In the genomic region with DNA sequence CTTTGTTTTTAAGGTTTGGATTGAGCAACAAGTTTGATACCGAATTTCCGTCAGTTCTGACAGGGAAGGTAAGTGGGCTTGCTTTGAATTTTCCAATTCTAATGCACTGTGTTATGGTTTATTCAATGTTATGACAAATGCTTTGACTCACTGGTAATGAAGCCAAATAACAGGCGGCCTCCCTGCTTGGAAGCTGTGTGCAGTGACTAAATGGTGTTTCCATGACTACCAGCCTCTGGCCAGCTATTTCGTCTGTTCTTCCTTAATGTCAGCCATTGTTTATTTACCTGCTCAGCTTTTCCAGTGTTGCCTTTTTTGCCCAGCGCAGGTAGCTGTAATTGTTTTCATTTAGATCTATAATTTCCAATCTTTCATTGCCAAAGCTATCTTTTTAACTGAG, we compare ENCODE assay signal across 14 mouse cellular contexts. TPM values are rescaled to one million over a fixed set of nuclear protein-coding genes. Genes with fewer than 3 reads are reported as not detected.
DNase-seq lines count a peak whose midpoint lies in the region; ATAC-seq lines count a peak whose summit lies in the region.
"Had no signal": no experiment of that assay in that cellular context is flagged by ENCODE, and none has a peak within 500 bp of the region (broad histone marks: within the 10 kb centered on the region; RNA-seq: fewer than 3 reads in every experiment).

No protein-coding gene starts in this region.

- no peak overlapping the region for H3K4me2 ChIP-seq in heart, embryonic 11.5 days
- H3K4me2 ChIP-seq: heart, embryonic 13.5 days; intestine, embryonic 15.5 days had no signal

- no peak overlapping the region for H3K27ac ChIP-seq in heart, embryonic 11.5 days (ENCODE audit: low read depth, low read length)
- H3K27ac ChIP-seq: heart, embryonic 13.5 days; intestine, embryonic 15.5 days; liver, embryonic 14.5 days had no signal

- peak; percentile 34 for DNase-seq in embryo, embryonic 10 days (ENCODE audit: low spot score)
- DNase-seq in embryo, embryonic 9.5 days (ENCODE audit: extremely low spot score): no peak
- DNase-seq in layer of hippocampus, adult 8-10 months (ENCODE audit: low spot score in 2 of 2): peak; percentile 7 to 18
- DNase-seq in layer of hippocampus, adult 9-10 months (ENCODE audit: low spot score): no peak
- peak; percentile 50 for DNase-seq in 3134 (ENCODE audit: extremely low read depth, insufficient read length, low spot score)
- peak; percentile 2 for DNase-seq in adrenal gland, postnatal 25 days
- DNase-seq: thymus, postnatal 25 days had no signal

- no peaks in the 10 kb centered on the region for H3K4me1 ChIP-seq in heart, embryonic 11.5 days (ENCODE audit: control insufficient read depth, insufficient read depth, low read length)
- H3K4me1 ChIP-seq: heart, embryonic 13.5 days; intestine, embryonic 15.5 days had no signal

- WGBS in heart, embryonic 11.5 days (ENCODE audit: insufficient replicate concordance): 65% methylated on average over 5 of the region's 5 CpGs

- H3K9me3 ChIP-seq in heart, embryonic 11.5 days (replicated peaks; ENCODE audit: control insufficient read depth, low read length): no peaks in the 10 kb centered on the region
- H3K9me3 ChIP-seq: heart, embryonic 13.5 days; intestine, embryonic 15.5 days had no signal

- no peak overlapping the region for H3K9ac ChIP-seq in heart, embryonic 11.5 days (ENCODE audit: low read depth, low read length)
- H3K9ac ChIP-seq: heart, embryonic 13.5 days; intestine, embryonic 15.5 days; liver, embryonic 14.5 days had no signal

- ATAC-seq in heart, embryonic 11.5 days (replicated peaks; ENCODE audit: insufficient number of reproducible peaks, low FRiP score, low TSS enrichment): no peak
- no peak for ATAC-seq in activated CD4-positive, CD25-positive, alpha-beta regulatory T cell, adult 4 months
- ATAC-seq: intestine, embryonic 15.5 days had no signal

- peaks cover 2% of the 10 kb centered on the region; the same call in 1 of the 2 replicates for H3K27me3 ChIP-seq in heart, embryonic 11.5 days (ENCODE audit: control insufficient read depth, insufficient read depth, low read length)
- H3K27me3 ChIP-seq: intestine, embryonic 15.5 days had no signal

- no peaks in the 10 kb centered on the region for H3K36me3 ChIP-seq in heart, embryonic 11.5 days (ENCODE audit: control insufficient read depth, insufficient read depth, low read length)
- H3K36me3 ChIP-seq: heart, embryonic 13.5 days; intestine, embryonic 15.5 days had no signal

- no peak overlapping the region for H3K4me3 ChIP-seq in heart, embryonic 11.5 days (ENCODE audit: low read depth, low read length)
- H3K4me3 ChIP-seq: heart, embryonic 13.5 days; intestine, embryonic 15.5 days had no signal

RNA-seq across cellular contexts. Expression of a gene that starts 9.9 kb away (rescaled TPM):
- 10 to 100 TPM; 18.3 to 24.2 (median 23.2) TPM for total RNA-seq in layer of hippocampus, adult 8-10 months (2022)
- 6.1 and 6.9 TPM in 2 replicates for total RNA-seq in adrenal gland, postnatal 25 days (2021)
- polyA plus RNA-seq in heart, embryonic 11.5 days (2014; fragmentation: Nextera tagmentation; extraction: Ambion mirVana): 3.9 and 4.7 TPM in 2 replicates
- polyA plus RNA-seq in activated CD4-positive, CD25-positive, alpha-beta regulatory T cell, adult 4 months (2017; shearing (Covaris generic)): 1 to 10 TPM; 2.4 to 3.4 TPM
- total RNA-seq: megakaryocyte-erythroid progenitor cell, adult 5-6 weeks had no signal

RNA-seq across cellular contexts. Expression of a gene that starts 45.0 kb away (rescaled TPM):
- total RNA-seq in layer of hippocampus, adult 8-10 months (2022): not detected
- not detected in 2 replicates for total RNA-seq in adrenal gland, postnatal 25 days (2021)
- not detected in 2 replicates for polyA plus RNA-seq in heart, embryonic 11.5 days (2014; fragmentation: Nextera tagmentation; extraction: Ambion mirVana)
- polyA plus RNA-seq in activated CD4-positive, CD25-positive, alpha-beta regulatory T cell, adult 4 months (2017; shearing (Covaris generic)): not detected
- total RNA-seq: left cerebral cortex, adult 18-20 months; megakaryocyte-erythroid progenitor cell, adult 5-6 weeks had no signal
- polyA plus RNA-seq: heart, embryonic 13.5 days; intestine, embryonic 15.5 days; liver, embryonic 14.5 days had no signal

RNA-seq across cellular contexts. Expression of a gene that starts 48.1 kb away (rescaled TPM):
- total RNA-seq in layer of hippocampus, adult 8-10 months (2022): under 1 TPM in 1 of 4 experiments, not detected in 3; 0.83 TPM
- not detected in 2 replicates for total RNA-seq in adrenal gland, postnatal 25 days (2021)
- 0.27 TPM in 1 of 2 replicates, not detected in the other for polyA plus RNA-seq in heart, embryonic 11.5 days (2014; fragmentation: Nextera tagmentation; extraction: Ambion mirVana)
- polyA plus RNA-seq in activated CD4-positive, CD25-positive, alpha-beta regulatory T cell, adult 4 months (2017; shearing (Covaris generic)): under 1 TPM in 1 of 2 experiments, not detected in 1; 0.42 TPM
- total RNA-seq: left cerebral cortex, adult 18-20 months; megakaryocyte-erythroid progenitor cell, adult 5-6 weeks had no signal
- polyA plus RNA-seq: heart, embryonic 13.5 days had no signal

RNA-seq across cellular contexts. Expression of a gene that starts 55.6 kb away (rescaled TPM):
- 1 to 10 TPM in 1 of 4 experiments, not detected in 3; 1.4 TPM for total RNA-seq in layer of hippocampus, adult 8-10 months (2022)
- total RNA-seq in adrenal gland, postnatal 25 days (2021): 2.6 TPM in 1 of 2 replicates, not detected in the other
- polyA plus RNA-seq in heart, embryonic 11.5 days (2014; fragmentation: Nextera tagmentation; extraction: Ambion mirVana): not detected in 2 replicates
- not detected for polyA plus RNA-seq in activated CD4-positive, CD25-positive, alpha-beta regulatory T cell, adult 4 months (2017; shearing (Covaris generic))
- polyA plus RNA-seq: heart, embryonic 13.5 days; intestine, embryonic 15.5 days had no signal

Comparison
In these comparisons a context has a peak if more than half of its experiments do, and no peak if none do; other contexts are left out.
1. DNase-seq: peak in embryo, embryonic 10 days (single experiment), layer of hippocampus, adult 8-10 months (2 of 2), 3134 (single experiment) and adrenal gland, postnatal 25 days (single experiment); none in embryo, embryonic 9.5 days (single experiment) and layer of hippocampus, adult 9-10 months (single experiment).